Mouse (Mus musculus) CD4-positive naive resting alpha-beta T cell, adult 57 days (primary cell): ENCODE results near the gene Plrg1. TPM values are rescaled to one million over a fixed set of nuclear protein-coding genes. Genes with fewer than 3 reads are reported as not detected.

Experiments
- total RNA-seq: library from RNA; stranded (reverse); gene quantifications from one replicate; pipeline ENCODE4 v1.2.4, GENCODE M21; 2023

Gene Plrg1
- 57.8 TPM for total RNA-seq

DNA sequence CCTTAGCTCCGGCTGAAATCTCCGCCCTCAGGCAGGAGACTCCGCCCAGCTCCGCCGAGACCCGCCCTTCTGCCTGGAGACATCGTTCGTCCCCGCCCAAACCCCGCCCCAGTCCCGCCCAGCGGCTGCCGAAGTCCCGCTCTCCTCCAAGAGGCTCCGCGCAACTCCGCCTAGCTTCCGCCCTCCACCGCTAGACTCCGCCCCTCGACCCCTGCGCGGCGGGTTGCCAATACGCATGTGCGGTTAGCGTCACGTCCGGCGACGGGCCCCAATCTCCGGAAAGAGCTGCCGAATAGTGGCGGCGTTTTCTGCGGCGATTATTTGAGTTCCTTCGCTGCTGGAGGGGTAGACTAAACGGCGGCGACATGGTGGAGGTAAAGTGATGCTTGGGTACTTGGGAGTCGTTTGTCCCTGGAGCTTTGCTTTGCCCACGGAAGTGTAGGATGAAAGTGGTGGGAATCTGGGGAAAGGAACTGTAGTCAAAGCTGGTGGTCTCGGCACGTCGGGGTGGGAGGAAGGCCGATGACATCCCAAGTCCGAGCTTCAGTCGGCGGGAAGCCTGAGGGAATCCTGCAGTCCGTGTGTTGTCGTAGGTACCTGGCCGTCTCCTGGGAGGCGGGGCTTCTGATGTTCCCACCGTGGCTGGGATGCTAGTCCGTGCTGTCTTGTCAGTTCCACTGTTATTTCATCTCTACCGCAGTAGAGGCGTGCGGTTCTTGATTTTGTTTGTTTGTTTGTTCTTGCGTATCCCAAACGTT lies at the start of gene Plrg1:
TSS of gene Plrg1 (plus strand) at position 242 of the 758 bp plus-strand sequence.

DNA sequence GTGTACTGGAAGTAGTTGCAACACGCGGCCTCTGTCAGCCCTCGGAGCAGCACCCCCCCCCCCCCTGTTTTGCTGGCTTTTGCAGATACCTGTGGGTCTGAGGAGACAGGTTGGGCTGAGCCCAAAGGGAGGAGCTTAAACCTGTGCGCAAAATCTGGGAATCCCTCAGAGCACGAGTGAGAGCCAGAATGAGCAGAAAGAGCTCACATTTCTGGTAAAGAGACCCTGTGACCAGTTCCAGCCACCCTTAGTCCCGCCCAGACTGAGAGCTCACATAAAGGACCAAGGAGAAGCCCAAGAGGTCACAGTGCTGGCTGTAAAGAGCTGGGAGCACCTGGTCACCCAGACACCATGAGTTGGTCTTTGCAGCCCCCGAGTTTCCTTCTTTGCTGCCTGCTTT lies 47.8 kb upstream of the Plrg1 start, which contains the start of gene Fgg:
TSS of gene Fgg (plus strand) at position 168 of the 400 bp plus-strand sequence.

DNA sequence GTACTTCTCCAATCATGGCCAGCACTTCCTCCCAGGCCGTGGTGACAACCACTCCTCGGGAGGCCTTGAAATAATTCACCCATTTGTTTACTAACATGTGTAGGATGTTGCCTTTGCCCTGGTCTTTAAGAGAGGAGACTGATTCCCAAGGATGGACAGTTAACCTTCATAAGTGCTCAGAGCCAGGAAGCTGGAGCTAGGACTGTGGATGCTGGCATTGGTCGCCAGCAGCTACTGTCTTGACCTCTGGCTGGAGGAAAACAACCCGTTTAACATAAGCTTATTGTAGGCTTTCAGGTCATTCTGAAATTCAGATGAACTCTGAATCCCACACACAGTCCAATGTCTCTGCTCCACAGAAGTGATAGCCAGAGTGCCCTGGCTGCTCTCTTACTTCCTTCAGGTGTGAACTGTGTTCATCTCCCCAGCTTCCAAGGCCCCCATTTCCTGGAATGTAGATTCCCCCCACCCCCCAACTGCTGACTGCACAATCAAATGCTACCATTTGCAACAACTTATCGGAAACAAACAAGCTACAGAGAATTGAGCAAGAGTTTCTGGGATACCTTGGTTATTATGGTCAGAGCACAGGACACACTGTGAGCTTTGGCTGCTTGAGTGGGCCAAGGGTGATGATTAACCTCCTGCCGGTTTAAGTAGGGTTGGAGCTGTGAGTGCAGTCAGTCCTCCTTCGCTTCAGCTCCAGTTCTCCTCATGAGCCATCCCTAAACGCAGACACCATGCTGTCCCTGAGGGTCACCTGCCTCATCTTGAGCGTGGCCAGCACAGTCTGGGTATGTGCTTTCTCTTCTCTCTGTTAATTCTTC lies 29.6 kb upstream of the Plrg1 start, which contains the start of gene Fga:
TSS of gene Fga (plus strand) at position 602 of the 827 bp plus-strand sequence.

DNA sequence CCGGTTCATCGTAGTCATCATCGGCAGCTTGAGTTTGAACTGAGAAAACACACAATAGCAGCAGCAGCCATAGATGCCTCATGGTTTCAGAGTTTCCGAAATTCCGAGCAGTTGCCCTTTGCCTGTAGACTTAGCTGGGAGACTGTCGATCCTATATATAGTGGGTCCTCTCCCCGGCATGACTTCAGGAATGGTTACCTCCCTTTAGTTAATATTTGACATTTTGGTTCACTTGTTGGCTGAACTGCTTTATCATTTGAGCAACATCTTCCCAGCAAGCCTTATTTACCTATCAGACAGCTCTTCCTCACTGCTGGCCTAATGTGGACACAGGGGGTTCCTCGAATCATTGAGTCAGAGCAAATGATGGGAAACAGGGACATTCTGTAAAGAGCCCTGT lies 5.6 kb upstream of the Plrg1 start, which contains the start of gene Fgb:
TSS of gene Fgb (minus strand) at position 184 of the 400 bp plus-strand sequence.

Other genes starting within 250 kb of the Plrg1 start
- gene Rbm46, start 179.0 kb upstream of the Plrg1 start, total RNA-seq, result not detected
- not detected for gene Lrat, start 151.5 kb upstream of the Plrg1 start, total RNA-seq
- gene Fgg, start 47.8 kb upstream of the Plrg1 start, total RNA-seq, result not detected
- not detected for gene Fga, start 29.4 kb upstream of the Plrg1 start, total RNA-seq
- gene Fgb, start 5.7 kb upstream of the Plrg1 start, total RNA-seq, result not detected
- gene Dchs2, start 72.4 kb downstream of the Plrg1 start, total RNA-seq, result not detected